In genomic region chr1:87507857-87508256, GRCm38 (mm10) we compare ENCODE assay signal across 39 mouse cellular contexts. TPM values are rescaled to one million over a fixed set of nuclear protein-coding genes. Genes with fewer than 3 reads are reported as not detected.
DNase-seq lines count a peak whose midpoint lies in the region; ATAC-seq lines count a peak whose summit lies in the region.
"Had no signal": no experiment of that assay in that cellular context is flagged by ENCODE, and none has a peak within 500 bp of the region (broad histone marks: within the 10 kb centered on the region; RNA-seq: fewer than 3 reads in every experiment).

No protein-coding gene starts in this region.

- H3K4me3 ChIP-seq in kidney, embryonic 16.5 days (ENCODE audit: low read length) = no peak overlapping the region
- H3K4me3 ChIP-seq in neural tube, embryonic 15.5 days (replicated peaks) = no peak overlapping the region
- H3K4me3 ChIP-seq: forebrain, embryonic 13.5 days; heart, embryonic 13.5 days; limb, embryonic 13.5 days; liver, embryonic 13.5 days; megakaryocyte, embryonic 14.5 days; midbrain, embryonic 13.5 days had no signal

- peaks cover 47% of the 10 kb centered on the region for H3K27me3 ChIP-seq in kidney, embryonic 16.5 days (ENCODE audit: insufficient read depth, low read length)
- H3K27me3 ChIP-seq in neural tube, embryonic 15.5 days (replicated peaks) = peaks cover 22% of the 10 kb centered on the region

- no peaks in the 10 kb centered on the region for H3K9me3 ChIP-seq in kidney, embryonic 16.5 days (ENCODE audit: low read length)
- no peaks in the 10 kb centered on the region for H3K9me3 ChIP-seq in neural tube, embryonic 15.5 days (replicated peaks)
- H3K9me3 ChIP-seq: forebrain, embryonic 13.5 days; heart, embryonic 13.5 days; limb, embryonic 13.5 days; liver, embryonic 13.5 days; midbrain, embryonic 13.5 days had no signal

- no peak for DNase-seq in frontal cortex, postnatal 10 days (ENCODE audit: low spot score in 2 of 2)
- DNase-seq in kidney, adult 8-10 months = peak; percentile 24 to 56
- no peak for DNase-seq in neural tube, embryonic 10.5 days (ENCODE audit: extremely low spot score, low spot score)
- no peak for DNase-seq in gastrocnemius, postnatal 14 days
- DNase-seq in adrenal gland, adult (ENCODE audit: inconsistent age in 2 of 2, low spot score in 1 of 2) = no peak
- DNase-seq: adrenal gland, adult 8-10 months; cerebellum, adult 8-10 months; cerebellum, postnatal 25 days; gastrocnemius, postnatal 36 days; heart, postnatal 10 days; liver, embryonic 13.5 days; lung, adult 18-20 months; lung, postnatal 4 days; right cerebral cortex, postnatal 25 days; thymus, adult 2 months; thymus, postnatal 36 days had no signal

- H3K27ac ChIP-seq in kidney, embryonic 16.5 days (ENCODE audit: low read length) = no peak overlapping the region
- no peak overlapping the region for H3K27ac ChIP-seq in neural tube, embryonic 15.5 days (replicated peaks)
- H3K27ac ChIP-seq: forebrain, embryonic 13.5 days; heart, embryonic 13.5 days; hindbrain, embryonic 14.5 days; limb, embryonic 13.5 days; liver, embryonic 13.5 days; midbrain, embryonic 13.5 days; stomach, postnatal 0 days had no signal

- intact Hi-C loops in gastrocnemius, postnatal 14 days (cut with DNase I; ENCODE audit: low total_unique reads) = no loop called here

- WGBS in kidney, embryonic 16.5 days = 60% methylated on average over 6 of the region's 6 CpGs
- WGBS in neural tube, embryonic 15.5 days = 53% methylated on average over 6 of the region's 6 CpGs

- no peak overlapping the region for H3K4me2 ChIP-seq in kidney, embryonic 16.5 days (replicated peaks; ENCODE audit: low read depth, low read length)
- H3K4me2 ChIP-seq in neural tube, embryonic 15.5 days = 0 out of 2 replicates have a peak overlapping the region, but pooled peaks have one; percentile 19
- H3K4me2 ChIP-seq: forebrain, embryonic 13.5 days; heart, embryonic 13.5 days; hindbrain, embryonic 14.5 days; limb, embryonic 13.5 days; liver, embryonic 13.5 days; midbrain, embryonic 13.5 days had no signal

- peaks cover 7% of the 10 kb centered on the region for H3K4me1 ChIP-seq in kidney, embryonic 16.5 days (ENCODE audit: insufficient read depth, low read length)
- peaks cover 22% of the 10 kb centered on the region for H3K4me1 ChIP-seq in neural tube, embryonic 15.5 days

- H3K36me3 ChIP-seq in kidney, embryonic 16.5 days (ENCODE audit: insufficient read depth, low read length) = no peaks in the 10 kb centered on the region
- no peaks in the 10 kb centered on the region for H3K36me3 ChIP-seq in neural tube, embryonic 15.5 days
- H3K36me3 ChIP-seq: heart, embryonic 13.5 days; limb, embryonic 13.5 days; liver, embryonic 13.5 days; midbrain, embryonic 13.5 days had no signal

- peak; percentile 28 for ATAC-seq in frontal cortex, adult (ENCODE audit: low TSS enrichment)
- ATAC-seq in kidney, embryonic 16.5 days (ENCODE audit: low FRiP score, low TSS enrichment) = no peak
- ATAC-seq in neural tube, embryonic 15.5 days (ENCODE audit: low FRiP score) = no peak
- ATAC-seq: activated CD4-positive, CD25-positive, alpha-beta regulatory T cell, adult 4 months; forebrain, embryonic 13.5 days; intestine, postnatal 0 days; lung, postnatal 0 days; midbrain, embryonic 13.5 days had no signal

- no peak overlapping the region for H3K9ac ChIP-seq in kidney, embryonic 16.5 days (replicated peaks; ENCODE audit: low read length)
- no peak overlapping the region for H3K9ac ChIP-seq in neural tube, embryonic 15.5 days (replicated peaks)
- H3K9ac ChIP-seq: forebrain, embryonic 13.5 days; heart, embryonic 13.5 days; hindbrain, embryonic 14.5 days; limb, embryonic 13.5 days; liver, embryonic 13.5 days; midbrain, embryonic 13.5 days had no signal

RNA-seq across cellular contexts. Expression of gene Neu2, which starts 1.8 kb away (rescaled TPM):
- polyA plus RNA-seq in kidney, embryonic 16.5 days (2015; fragmentation: Nextera tagmentation; extraction: Ambion mirVana) = 0.84 and 1.2 TPM in 2 replicates
- 0.51 and 4.7 TPM in 2 replicates for polyA plus RNA-seq in neural tube, embryonic 15.5 days (2015; fragmentation: Nextera tagmentation; extraction: Ambion mirVana)
- 10 to 100 TPM; 14.8 to 21.9 TPM for total RNA-seq in gastrocnemius, postnatal 14 days (2021)
- total RNA-seq: adrenal gland, adult 8-10 months; CH12.LX; ES-E14; heart, adult 8-10 months; heart, postnatal 10 days; hematopoietic stem cell, adult 5-6 weeks had no signal
- polyA plus RNA-seq: activated CD4-positive, CD25-positive, alpha-beta regulatory T cell, adult 4 months; C2C12; embryonic facial prominence, embryonic 11.5 days; forebrain, embryonic 13.5 days; heart, embryonic 13.5 days; limb, embryonic 13.5 days; midbrain, embryonic 13.5 days had no signal

RNA-seq across cellular contexts. Expression of gene Snorc, which starts 37.8 kb away (rescaled TPM):
- not detected in 2 replicates for polyA plus RNA-seq in kidney, embryonic 16.5 days (2015; fragmentation: Nextera tagmentation; extraction: Ambion mirVana)
- polyA plus RNA-seq in neural tube, embryonic 15.5 days (2015; fragmentation: Nextera tagmentation; extraction: Ambion mirVana) = 2.0 and 5.5 TPM in 2 replicates
- not detected for total RNA-seq in gastrocnemius, postnatal 14 days (2021)
- total RNA-seq: adrenal gland, adult 8-10 months; adrenal gland, postnatal 4 days; CH12.LX; ES-E14; gastrocnemius, adult 18-20 months; gastrocnemius, postnatal 36 days; heart, adult 8-10 months; heart, postnatal 10 days; hematopoietic stem cell, adult 5-6 weeks; left cerebral cortex, postnatal 36 days had no signal
- polyA plus RNA-seq: activated CD4-positive, CD25-positive, alpha-beta regulatory T cell, adult 4 months; C2C12; embryonic facial prominence, embryonic 11.5 days; forebrain, embryonic 13.5 days; heart, embryonic 13.5 days; intestine, postnatal 0 days; liver, embryonic 13.5 days; lung, postnatal 0 days; midbrain, embryonic 13.5 days; spleen, adult 2 months; stomach, postnatal 0 days had no signal

Comparison
In these comparisons a context has a peak if more than half of its experiments do, and no peak if none do; other contexts are left out.
1. DNase-seq: peak in kidney, adult 8-10 months (2 of 2); none in frontal cortex, postnatal 10 days (0 of 2), neural tube, embryonic 10.5 days (single experiment), gastrocnemius, postnatal 14 days (single experiment) and adrenal gland, adult (0 of 2).